Mouse (Mus musculus) stomach, postnatal 0 days (tissue): ENCODE results near the gene Uba5. TPM values are rescaled to one million over a fixed set of nuclear protein-coding genes. Genes with fewer than 3 reads are reported as not detected.
A peak's percentile ranks its signal among the peaks of the same experiment; 100 is the strongest.

Experiments used
- ATAC-seq: fragments of 200-750 bp; cut with Nextera tagmentation; 2 replicates; pipeline ENCODE4 v1.8.0; 2017; ENCODE audit not compliant: low FRiP score, low TSS enrichment
- DNase-seq: peaks from one replicate; pipeline ENCODE4 v3.0.0-alpha.2; 2016; ENCODE audit warnings: low spot score
- H3K27ac ChIP-seq: fragments of 300-500 bp; sonication (generic); replicated peaks from 2 replicates; pipeline ENCODE4 v1.5.1; 2014; ENCODE audit warnings: mild to moderate bottlenecking, control low read depth
- H3K27me3 ChIP-seq: fragments of 300-500 bp; sonication (generic); 2 replicates; pipeline ENCODE4 v1.6.1; 2014; ENCODE audit warnings: low read length; ENCODE audit not compliant: control insufficient read depth, insufficient read depth
- H3K36me3 ChIP-seq: fragments of 300-500 bp; sonication (generic); 2 replicates; pipeline ENCODE4 v1.6.1; 2014; ENCODE audit warnings: low read length, mixed read lengths; ENCODE audit not compliant: control insufficient read depth, insufficient read depth
- H3K4me1 ChIP-seq: fragments of 300-500 bp; sonication (generic); replicated peaks from 2 replicates; pipeline ENCODE4 v1.6.1; 2014; ENCODE audit warnings: antibody characterized with exemption; ENCODE audit not compliant: control insufficient read depth, insufficient read depth
- H3K4me2 ChIP-seq: fragments of 300-500 bp; sonication (generic); replicated peaks from 2 replicates; pipeline ENCODE4 v1.6.1; 2014; ENCODE audit warnings: low read depth, mild to moderate bottlenecking, control low read depth, moderate library complexity
- H3K4me3 ChIP-seq: fragments of 300-500 bp; sonication (generic); 2 replicates; pipeline ENCODE4 v1.5.1; 2014; ENCODE audit warnings: low read depth, low read length, control low read depth
- H3K9ac ChIP-seq: fragments of 300-500 bp; sonication (generic); 2 replicates; pipeline ENCODE4 v1.6.1; 2014; ENCODE audit warnings: mild to moderate bottlenecking, low read length, control low read depth, mixed read lengths
- H3K9me3 ChIP-seq: fragments of 300-500 bp; sonication (generic); 2 replicates; pipeline ENCODE4 v1.6.1; 2016; ENCODE audit warnings: low read length; ENCODE audit not compliant: control insufficient read depth
- CTCF ChIP-seq: IDR thresholded peaks from 2 replicates; pipeline ENCODE4 v1.5.1; 2016; ENCODE audit warnings: antibody characterized with exemption, low read depth, mild to moderate bottlenecking, moderate library complexity
- EP300 ChIP-seq: optimal IDR thresholded peaks from 2 replicates; pipeline ENCODE3; 2016; ENCODE audit warnings: antibody characterized with exemption
- WGBS: fragments of 180-500 bp; shearing (Covaris S2); extraction: QIAGEN DNeasy Blood & Tissue Kit; methylation state at CpG from one replicate; pipeline ENCODE4 v1.1.7; 2014; 5-methylcytosine and 5-hydroxymethylcytosine counted together
- polyA plus RNA-seq: library from polyadenylated mRNA; unstranded; fragments of >200 nt; fragmentation: Nextera tagmentation; extraction: Ambion mirVana; gene quantifications from 2 replicates; pipeline ENCODE4 v1.2.1, GENCODE M21; 2015

Gene Uba5
- polyA plus RNA-seq, 1 experiment from 2014 or later = 42.4 TPM

GRCm38 (mm10) chr9:104043676-104044075, 19.3 kb downstream of the Uba5 start:
- no peak overlapping the region for H3K27ac ChIP-seq
- H3K9me3 ChIP-seq = no peaks in the 10 kb centered on the region
- DNase-seq = no peak
- no peak overlapping the region for H3K9ac ChIP-seq
- no peak overlapping the region for H3K4me3 ChIP-seq
- no peaks in the 10 kb centered on the region for H3K27me3 ChIP-seq
- H3K36me3 ChIP-seq = peaks cover 11% of the 10 kb centered on the region
- no peak overlapping the region for H3K4me2 ChIP-seq
- 89% methylated on average over 4 of the region's 4 CpGs for WGBS
- TF ChIP-seq CTCF (no peak), EP300 (no peak)
- H3K4me1 ChIP-seq = no peaks in the 10 kb centered on the region
- no peak for ATAC-seq

- Histone ChIP-seq H3K9me3 (no peaks in the 10 kb centered on the region), H3K9ac (no peak within 1 kb of the TSS), H3K36me3 (peaks cover 16% of the 10 kb centered on the region; the same call in 1 of the 2 replicates), H3K27ac (no peak within 1 kb of the TSS), H3K27me3 (no peaks in the 10 kb centered on the region), H3K4me2 (no peak within 1 kb of the TSS), H3K4me1 (no peaks in the 10 kb centered on the region), H3K4me3 (no peak within 1 kb of the TSS)
- TF ChIP-seq CTCF = no peak
- TF ChIP-seq EP300 = no peak
- ATAC-seq (no peak), DNase-seq (no peak)
- WGBS = 70% methylated on average over 2 of the region's 2 CpGs
These were observed 22.6 kb downstream of the Uba5 start, which contains the start of gene Gm28305 for GRCm38 (mm10) chr9:104040362-104040761. TSS of gene Gm28305 (plus strand) at chr9:104040662.

GRCm38 (mm10) chr9:104039742-104040141, 23.2 kb downstream of the Uba5 start:
- ATAC-seq (no peak), DNase-seq (no peak)
- TF ChIP-seq CTCF = no peak
- no peak for TF ChIP-seq EP300
- 81% methylated on average over 4 of the region's 4 CpGs for WGBS
- Histone ChIP-seq H3K9ac (no peak overlapping the region), H3K4me3 (no peak overlapping the region), H3K27ac (no peak overlapping the region), H3K4me2 (no peak overlapping the region), H3K9me3 (no peaks in the 10 kb centered on the region), H3K36me3 (peaks cover 16% of the 10 kb centered on the region; the same call in 1 of the 2 replicates), H3K27me3 (no peaks in the 10 kb centered on the region), H3K4me1 (no peaks in the 10 kb centered on the region)

DNA sequence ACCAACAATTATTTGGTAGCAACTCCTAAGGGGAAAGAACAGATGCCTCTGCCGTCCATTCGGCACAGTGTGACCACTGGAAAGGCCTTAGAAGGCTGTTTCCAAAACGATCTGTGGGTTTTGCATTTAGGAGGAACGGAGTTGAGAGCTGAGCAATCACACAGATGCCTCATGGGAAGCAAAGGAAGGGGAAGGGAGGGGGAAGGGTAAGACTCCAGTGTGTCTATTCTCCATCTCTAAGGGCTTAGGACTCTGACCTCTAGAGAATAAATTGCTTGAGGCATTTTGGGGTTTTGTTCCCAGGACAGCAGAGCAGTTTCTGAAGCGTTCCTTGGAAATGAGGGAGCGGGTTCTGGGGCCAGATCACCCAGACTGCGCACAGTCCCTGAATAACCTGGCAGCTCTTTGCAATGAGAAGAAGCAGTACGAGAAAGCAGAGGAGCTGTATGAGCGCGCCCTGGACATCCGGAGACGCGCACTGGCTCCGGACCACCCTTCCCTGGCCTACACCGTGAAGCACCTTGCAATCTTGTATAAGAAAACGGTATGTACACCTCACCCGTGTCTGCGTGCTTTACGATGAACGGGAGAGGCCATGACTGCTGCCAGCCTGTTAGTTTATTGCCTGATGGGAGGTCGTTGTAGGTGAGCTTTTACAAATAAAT, 23.8 kb downstream of the Uba5 start:
- H3K9me3 ChIP-seq = no peaks in the 10 kb centered on the region
- no peak overlapping the region for H3K4me2 ChIP-seq
- WGBS = 91% methylated on average over 21 of the region's 21 CpGs
- H3K4me1 ChIP-seq = no peaks in the 10 kb centered on the region
- no peak for TF ChIP-seq EP300
- TF ChIP-seq CTCF = no peak
- H3K27me3 ChIP-seq = no peaks in the 10 kb centered on the region
- H3K27ac ChIP-seq = no peak overlapping the region
- peaks cover 16% of the 10 kb centered on the region; the same call in 1 of the 2 replicates for H3K36me3 ChIP-seq
- no peak for ATAC-seq
- no peak overlapping the region for H3K4me3 ChIP-seq
- no peak for DNase-seq
- no peak overlapping the region for H3K9ac ChIP-seq

- no peak overlapping the region for H3K9ac ChIP-seq
- WGBS = 89% methylated on average over 13 of the region's 13 CpGs
- DNase-seq (no peak), ATAC-seq (no peak)
- H3K9me3 ChIP-seq = no peaks in the 10 kb centered on the region
- no peak overlapping the region for H3K4me3 ChIP-seq
- TF ChIP-seq CTCF (no peak), EP300 (no peak)
- no peaks in the 10 kb centered on the region for H3K4me1 ChIP-seq
- no peaks in the 10 kb centered on the region for H3K27me3 ChIP-seq
- H3K4me2 ChIP-seq = no peak overlapping the region
- no peak overlapping the region for H3K27ac ChIP-seq
- H3K36me3 ChIP-seq = peaks cover 16% of the 10 kb centered on the region; the same call in 1 of the 2 replicates
These were observed 24.7 kb downstream of the Uba5 start for GRCm38 (mm10) chr9:104038266-104038665.

DNA sequence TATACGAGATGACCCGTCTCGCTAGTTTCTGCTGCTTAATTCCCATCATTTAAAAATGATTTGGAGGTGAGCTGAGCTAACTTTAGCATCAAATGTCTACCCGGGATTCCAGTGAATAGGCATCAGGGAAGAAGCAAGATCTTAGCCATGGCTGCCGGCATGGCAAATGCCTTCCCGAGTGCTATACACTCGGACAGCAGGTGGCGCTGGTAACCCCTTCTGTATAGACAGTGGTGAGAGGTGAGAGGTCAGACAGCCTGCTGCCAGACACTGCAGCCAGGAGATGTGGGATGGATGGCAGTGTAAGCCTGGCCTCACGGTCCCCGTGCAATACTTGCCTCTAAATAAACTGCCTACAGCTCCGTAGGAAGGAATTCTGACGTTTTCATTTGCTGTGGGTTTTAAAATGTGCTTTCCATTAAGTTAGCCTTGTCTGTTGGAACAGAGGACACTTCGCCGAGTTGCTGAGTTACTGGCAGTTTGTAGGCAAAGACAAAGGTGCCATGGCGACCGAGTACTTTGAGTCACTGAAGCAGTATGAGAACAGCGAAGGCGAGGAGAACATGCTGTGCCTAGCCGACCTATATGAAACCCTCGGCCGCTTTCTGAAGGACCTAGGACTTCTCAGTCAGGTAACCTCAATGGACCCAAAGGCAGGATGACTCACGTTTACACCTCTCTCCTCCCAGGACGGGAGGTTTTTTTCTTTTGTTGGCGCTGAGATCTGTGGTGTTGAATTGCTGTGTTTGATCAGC, 27.5 kb downstream of the Uba5 start:
- Histone ChIP-seq H3K4me1 (no peaks in the 10 kb centered on the region), H3K4me2 (no peak overlapping the region), H3K9me3 (no peaks in the 10 kb centered on the region), H3K4me3 (no peak overlapping the region), H3K27ac (no peak overlapping the region), H3K9ac (no peak overlapping the region), H3K36me3 (peaks cover 16% of the 10 kb centered on the region; the same call in 1 of the 2 replicates), H3K27me3 (no peaks in the 10 kb centered on the region)
- ATAC-seq (peak; percentile 76), DNase-seq (peak; percentile 81)
- WGBS = 45% methylated on average over 24 of the region's 24 CpGs
- TF ChIP-seq CTCF (peak; percentile 86), EP300 (no peak)
